Mouse (Mus musculus) CH12.LX (cell line): ENCODE data around the gene Anxa4.

Experiments
- CTCF ChIP-seq, 2 experiments: IDR thresholded peaks in 1 of 2; conservative IDR thresholded peaks in 1 of 2; 2 replicates each; pipeline ENCODE4 v1.5.1; 2011 to 2012; ENCODE audit warnings: low read depth in 2 of 2, low read length in 2 of 2, improper control_type of control experiment in 1 of 2, inconsistent platforms in 1 of 2, mild to moderate bottlenecking in 1 of 2, moderate library complexity in 1 of 2
- NELFE ChIP-seq: IDR thresholded peaks from 2 replicates; pipeline ENCODE4 v1.6.1; 2011; ENCODE audit warnings: low read depth, low read length, improper control_type of control experiment

DNA sequence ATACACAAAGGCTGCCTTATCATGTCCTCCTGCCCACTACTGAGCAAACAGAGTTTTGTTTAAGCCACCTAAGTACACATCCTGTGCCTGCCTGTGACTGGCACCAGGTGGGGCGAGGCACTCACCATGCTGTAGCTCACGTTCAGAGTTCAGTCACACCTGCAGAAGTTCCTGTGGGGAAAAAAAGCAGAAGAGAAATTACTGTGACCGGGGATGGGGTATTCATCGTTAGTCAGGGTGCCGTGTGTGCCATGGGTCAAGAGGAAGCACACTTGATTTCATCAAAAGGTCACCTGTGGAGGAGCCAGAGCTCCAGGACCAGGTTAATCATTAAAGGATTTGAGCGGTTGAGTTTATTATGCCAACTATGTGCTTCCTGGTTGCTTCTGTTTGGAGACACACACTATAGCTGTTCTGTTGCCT, 27.7 kb downstream of the Anxa4 start:
- TF ChIP-seq NELFE, result no peak
- no peak; a peak in 2 of 4 replicates for TF ChIP-seq CTCF (conservative IDR thresholded peaks at IDR 0.05 in 1 of 2, IDR thresholded peaks at IDR 0.05 in 1 of 2; ENCODE audit: low read depth in 2 of 2, low read length in 2 of 2)
